Mouse (Mus musculus): ENCODE data around the gene Ckm. TPM values are rescaled to one million over a fixed set of nuclear protein-coding genes. Genes with fewer than 3 reads are reported as not detected.

The Ckm gene
- 3.6 and 7.0 TPM in 2 replicates for polyA plus RNA-seq (2015; fragmentation: Nextera tagmentation; extraction: Ambion mirVana)

DNA sequence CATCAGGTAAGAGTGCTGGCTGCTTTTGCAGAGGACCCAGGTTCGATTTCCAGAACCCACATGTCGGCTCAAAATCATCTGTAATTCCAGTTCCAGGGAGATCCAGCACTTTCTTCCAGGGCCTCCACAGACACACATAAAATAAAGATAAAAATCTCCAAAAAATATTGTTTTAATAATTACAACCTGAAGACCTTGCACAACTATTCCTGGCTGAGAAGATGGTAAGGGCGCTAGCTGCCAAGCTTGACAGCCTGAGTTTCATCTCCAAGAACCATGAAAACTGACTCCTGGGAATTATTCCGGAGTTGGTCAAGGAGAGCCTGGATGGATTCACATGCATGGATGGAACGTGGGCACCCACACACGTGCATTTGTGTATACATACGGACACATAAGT lies at the start of gene Ckm:
Gene Ckm (plus strand): TSS at position 301 of the 400 bp plus-strand sequence.
- no peak for DNase-seq (ENCODE audit: low spot score)

DNA sequence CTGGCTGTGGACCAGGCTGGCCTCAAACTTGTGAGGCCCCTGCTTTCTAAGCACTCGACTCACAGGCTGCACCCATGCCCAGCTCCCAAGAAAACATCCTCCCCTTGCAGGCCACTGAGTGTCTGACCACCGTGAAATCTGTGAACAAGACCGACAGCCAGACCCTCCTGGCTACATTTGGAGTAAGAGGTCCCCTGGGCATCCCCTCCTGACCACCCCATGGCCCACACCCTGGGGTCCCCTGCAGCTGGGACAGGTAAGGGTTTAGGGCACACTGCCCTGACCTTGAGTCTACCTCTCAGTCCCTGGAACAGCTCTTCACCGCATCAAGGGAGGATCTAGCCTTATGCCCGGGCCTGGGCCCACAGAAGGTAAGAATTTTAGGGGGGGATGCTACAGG lies 49.6 kb upstream of the Ckm start:
- no peak for DNase-seq (ENCODE audit: low spot score)

DNA sequence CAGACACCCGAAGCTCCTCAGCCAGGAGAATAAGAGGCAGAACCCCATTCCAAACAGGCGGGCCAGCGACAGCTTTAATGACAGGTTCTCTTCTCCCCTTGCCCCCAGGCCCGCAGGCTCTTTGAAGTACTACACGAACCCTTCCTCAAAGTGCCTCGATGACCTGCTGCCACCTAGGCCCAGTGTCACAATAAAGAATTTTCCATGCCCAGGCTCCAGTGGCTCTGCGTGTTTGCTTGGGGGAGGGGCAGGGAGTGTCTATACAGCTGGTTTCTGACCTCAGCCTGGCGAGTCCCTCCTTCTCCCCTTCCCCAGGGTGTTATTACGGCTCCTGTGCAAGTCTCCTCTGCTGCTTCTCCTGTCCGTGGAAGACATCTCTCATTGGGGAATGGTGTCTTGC lies 48.3 kb upstream of the Ckm start:
- no peak for DNase-seq (ENCODE audit: low spot score)

DNA sequence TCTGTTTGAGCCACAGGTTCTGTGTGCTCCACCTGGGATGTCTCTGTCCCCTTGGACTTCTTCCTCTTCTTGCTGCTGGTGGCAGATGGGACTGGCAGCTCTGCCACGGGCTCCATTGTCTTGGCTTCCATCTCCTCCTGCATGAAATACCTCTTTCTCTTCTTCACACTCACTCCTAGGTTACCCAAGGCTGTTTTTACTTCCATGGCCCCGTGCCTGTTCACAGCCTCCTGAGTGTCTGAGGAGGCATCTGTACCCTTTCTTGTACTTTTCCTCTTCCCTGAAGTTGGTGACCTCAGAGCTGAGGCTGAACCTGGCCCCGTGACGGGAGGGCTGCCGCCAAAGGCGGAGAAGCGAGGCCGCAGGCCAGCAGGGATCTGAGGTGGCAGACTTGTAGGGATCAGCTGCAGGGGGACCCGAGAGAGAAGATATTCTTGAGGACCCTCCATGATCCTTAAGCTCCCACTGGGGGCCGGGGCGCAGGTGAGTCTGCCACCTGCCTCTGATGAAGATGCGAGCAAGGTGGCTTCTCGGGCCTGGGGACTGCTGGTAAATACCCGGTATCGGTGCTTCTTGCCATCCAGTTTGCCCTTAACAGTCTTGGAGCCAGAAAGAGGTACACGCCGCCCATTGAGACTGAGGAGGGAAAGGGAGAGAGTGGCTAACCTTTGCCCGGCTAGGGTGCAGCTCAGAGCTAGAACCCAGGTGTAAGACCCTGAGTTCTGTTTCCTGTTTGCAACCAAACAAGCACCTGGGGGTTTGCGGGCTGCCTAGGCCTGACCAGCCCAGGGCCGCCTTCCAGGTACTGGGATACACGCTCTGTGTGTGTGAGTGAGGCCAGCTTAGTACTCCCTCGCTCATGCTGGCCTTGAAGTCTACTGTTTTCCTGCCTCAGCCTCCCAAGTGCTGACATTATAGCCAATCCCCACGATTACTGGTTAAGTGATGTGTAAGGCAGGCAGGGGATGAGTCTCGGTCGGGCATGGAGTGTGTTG lies 46.9 kb upstream of the Ckm start:
- no peak for DNase-seq (ENCODE audit: low spot score)

DNA sequence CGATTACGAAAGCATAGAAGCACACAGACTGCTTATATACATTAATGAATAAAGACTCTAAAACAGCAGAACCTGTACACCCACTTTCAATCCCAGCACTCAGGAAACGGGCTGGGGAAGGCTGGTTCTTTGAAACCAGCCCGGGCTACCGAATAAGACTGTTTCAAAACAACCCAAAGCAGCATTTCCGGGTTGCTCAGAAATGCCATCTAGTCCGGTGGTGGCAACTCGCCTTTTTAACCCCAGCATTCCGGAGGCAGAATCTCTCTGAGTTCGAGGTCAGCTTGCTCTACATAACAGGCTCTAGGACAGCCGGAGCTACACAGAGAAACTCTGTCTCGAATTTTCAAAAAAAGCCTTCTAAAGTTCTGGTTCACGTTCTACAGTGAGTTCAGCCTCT lies 45.9 kb upstream of the Ckm start:
- DNase-seq (ENCODE audit: low spot score): peak; percentile 19

DNA sequence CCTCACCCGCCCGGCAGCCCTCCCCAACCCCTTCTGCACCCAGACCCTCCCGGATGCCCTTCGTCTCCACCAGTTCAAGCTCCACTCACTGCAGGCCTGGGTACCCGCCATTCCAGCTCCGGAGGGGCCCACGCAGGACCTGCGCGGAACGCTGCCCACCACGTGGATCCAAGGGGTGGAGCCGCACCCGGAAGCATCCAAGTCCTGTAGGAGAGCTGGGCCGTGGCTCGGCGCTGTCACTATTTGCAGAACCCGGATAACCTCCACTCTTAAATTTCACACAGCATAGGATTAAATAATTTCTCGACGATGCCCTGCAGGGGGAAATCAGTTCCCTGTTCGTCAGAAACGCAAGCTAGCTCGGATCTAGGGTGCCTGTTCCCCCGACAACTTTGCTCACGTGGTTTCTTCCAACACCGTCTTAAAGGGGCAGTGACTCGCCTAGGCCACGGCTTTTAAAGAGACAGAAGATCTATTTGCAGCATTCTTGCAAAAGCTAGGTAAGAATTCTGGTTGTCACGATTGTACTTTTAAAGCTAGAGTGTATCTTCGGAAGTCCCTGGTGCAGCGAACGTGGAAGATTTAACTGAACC lies 45.2 kb upstream of the Ckm start, which contains the start of the genes Cd3eap and Ppp1r13l:
Gene Cd3eap (minus strand): TSS at position 185 of the 593 bp plus-strand sequence.
Gene Ppp1r13l (plus strand): TSS at position 451 of the 593 bp plus-strand sequence.
- peak; percentile 89 for DNase-seq (ENCODE audit: low spot score)

DNA sequence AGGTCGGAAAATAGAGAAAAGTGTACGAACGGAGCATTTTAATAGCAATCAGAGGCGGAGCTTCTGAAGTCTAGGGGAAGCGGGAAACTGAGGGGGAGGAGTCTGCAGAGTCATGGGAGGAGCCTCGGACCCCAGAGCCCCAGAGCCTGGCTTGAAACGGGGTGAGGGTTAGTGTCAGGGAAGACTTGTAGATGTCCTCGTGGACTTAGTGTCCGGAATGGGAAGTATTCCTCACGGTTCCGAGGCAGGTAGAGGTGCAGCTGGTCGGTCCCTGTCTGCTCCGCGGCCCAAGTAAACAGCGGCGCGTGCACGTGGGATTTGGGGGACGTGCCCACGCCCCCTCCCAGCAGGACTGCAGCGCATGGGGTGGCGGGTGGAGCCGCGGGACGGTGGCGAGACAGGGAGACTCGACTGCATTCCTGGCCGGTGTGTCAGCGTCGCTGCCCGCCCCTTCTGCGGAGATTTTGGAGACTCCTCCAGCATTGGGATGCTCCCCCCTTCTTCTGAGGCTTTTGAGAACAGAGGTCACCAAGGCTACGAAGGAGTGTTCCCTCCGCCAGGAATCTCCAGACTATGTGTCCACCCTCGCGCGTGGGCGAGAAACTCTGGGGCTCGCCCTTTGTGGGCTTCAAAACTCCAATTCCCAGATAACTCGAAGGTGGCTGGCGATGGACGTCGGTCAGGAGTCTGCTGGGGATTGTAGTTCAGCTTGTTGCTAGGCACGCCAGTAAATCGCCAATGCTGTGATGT lies 44.5 kb upstream of the Ckm start:
- peak; percentile 19 for DNase-seq (ENCODE audit: low spot score)

DNA sequence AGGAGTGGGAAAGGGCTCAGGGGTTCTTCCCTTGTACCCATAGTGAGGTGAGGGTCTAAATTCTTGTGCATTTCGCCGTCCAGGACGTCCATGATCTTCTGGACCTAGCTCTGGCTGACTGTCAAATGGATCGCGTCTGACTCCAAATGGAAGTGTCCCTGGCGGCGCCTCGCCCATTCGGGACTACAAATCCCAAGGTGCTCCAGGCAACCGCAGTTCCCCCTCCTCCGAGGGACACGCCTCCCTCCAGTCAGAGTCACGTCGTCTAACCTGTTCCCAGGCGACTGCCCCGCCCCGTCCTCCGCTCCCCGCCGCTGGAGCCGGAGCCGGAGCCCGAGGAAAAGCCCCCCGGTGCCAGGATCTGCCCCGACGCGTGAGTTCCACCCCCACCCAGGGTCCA lies 43.6 kb upstream of the Ckm start:
- DNase-seq (ENCODE audit: low spot score): peak; percentile 66

DNA sequence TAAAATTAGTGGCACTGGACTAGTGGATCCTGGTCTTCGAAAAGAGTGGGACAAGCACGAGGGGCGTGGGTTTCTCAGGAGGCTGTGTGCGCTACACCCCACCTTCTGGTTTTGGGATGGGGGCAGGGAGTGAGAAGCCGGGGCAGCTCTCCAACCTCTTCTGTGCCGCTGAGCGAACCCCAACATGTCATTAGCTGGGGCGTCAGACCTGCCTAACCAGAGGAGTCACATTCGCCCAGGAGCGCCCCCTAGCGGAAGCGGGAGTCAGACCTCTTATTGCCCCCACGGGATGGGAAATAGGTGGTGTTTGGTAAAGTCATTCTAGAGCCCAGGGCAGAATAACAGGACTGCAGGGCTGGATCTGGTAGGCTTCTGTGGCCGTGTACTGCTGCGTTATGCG lies 42.9 kb upstream of the Ckm start:
- peak; percentile 85 for DNase-seq (ENCODE audit: low spot score)

DNA sequence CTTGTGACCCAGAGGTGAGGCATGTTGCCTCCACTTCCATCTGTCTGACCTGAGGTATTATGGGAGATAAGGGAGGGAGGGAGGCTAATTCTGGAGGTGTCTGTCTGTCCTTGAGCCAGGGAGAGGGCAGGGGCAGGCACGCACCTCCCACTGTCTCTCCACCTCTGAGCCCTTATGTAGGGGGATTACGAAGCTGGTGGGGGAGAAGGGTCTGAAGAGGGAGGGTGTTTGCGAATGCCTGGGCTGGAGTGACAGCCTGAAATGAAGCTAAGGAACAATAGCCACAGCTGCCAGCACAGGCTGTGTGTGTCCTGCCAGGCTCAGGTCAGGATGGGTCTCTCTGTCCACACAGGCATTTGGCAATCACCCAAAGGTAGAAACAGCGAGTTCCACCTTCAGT lies 42.3 kb upstream of the Ckm start:
- DNase-seq (ENCODE audit: low spot score): no peak

DNA sequence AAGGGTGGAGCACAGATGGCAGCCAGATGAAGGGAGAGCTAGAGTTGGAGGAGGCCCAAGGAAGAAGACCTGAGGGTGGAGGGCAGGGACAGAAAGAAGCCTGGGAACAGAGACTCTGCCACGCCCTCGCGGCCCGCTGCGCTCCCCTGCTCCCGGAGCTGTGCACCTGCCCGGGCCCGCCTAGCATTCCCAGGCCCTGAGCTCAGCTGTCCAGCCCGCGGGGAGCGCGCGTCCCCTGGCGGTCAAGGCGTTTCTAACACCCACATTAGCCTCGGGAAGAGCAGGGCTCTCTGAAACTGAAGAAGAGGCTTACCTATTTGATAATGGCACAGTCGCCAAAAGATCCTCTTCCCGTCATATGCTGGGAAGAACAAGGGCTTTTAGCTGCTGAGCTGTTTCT lies 40.7 kb upstream of the Ckm start:
- DNase-seq (ENCODE audit: low spot score): peak; percentile 67

DNA sequence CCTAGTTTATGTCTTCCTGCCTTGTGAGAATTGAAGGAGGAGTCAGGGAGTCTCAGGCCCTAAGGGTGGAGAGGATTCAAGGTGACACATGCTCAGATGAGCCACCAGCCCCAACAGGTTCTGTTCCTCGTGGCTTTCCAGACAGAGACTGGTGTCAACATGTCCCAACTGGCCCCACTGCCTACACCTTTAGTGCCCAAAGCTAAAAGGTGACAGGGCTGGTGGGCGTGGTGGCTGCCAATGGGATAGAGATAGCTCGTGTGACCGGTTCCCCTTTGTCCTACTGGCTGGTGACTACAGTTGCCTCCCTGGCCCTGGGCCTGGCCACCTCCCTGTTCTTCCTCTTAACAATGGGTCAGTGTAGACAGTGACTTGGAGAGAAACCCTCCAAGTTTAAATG lies 39.2 kb upstream of the Ckm start:
- DNase-seq (ENCODE audit: low spot score): no peak

DNA sequence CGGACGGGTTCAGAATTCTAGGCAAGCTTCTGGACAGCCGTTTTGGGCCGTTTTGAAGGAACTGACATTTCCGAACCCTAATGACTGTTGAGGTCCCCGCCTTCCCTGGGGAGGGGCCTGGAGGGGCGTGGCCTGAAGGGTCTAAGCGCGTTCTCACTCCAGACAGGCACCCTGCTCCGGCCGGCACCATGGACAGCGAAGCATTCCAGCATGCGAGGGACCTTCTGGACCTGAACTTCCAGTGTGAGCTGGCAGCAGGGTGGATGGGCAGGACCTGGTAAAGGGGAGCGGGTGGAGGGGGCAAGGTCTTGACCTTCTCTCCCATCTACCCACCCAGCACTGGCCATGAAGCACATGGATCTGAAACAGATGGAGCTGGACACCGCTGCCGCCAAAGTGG lies 36.2 kb upstream of the Ckm start:
- no peak for DNase-seq (ENCODE audit: low spot score)

DNA sequence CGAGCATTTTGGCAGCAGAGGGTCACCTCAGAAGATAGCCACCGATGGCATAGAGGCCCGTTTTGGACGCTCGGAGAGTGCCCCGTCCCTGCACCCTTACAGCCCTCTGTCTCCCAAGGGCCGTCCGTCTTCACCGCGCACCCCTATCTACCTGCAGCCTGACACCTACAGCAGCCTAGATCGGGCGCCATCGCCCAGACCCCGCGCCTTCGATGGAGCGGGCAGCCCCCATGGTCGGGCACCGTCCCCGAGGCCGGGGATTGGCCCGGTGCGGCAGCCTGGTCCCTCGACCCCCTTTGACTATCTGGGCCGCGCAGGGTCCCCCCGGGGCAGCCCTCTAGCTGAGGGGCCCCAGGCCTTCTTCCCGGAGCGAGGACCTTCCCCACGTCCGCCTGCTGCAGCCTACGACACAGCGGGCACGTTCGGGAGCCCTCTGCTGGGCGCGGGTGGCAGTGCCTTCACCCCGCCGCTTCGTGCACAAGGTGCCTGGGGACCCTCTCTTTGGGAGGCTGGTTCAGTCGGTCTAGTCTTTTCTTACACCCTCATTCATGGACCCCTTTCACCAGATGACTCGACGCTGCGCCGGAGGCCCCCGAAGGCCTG lies 34.7 kb upstream of the Ckm start:
- peak; percentile 76 for DNase-seq (ENCODE audit: low spot score)

DNA sequence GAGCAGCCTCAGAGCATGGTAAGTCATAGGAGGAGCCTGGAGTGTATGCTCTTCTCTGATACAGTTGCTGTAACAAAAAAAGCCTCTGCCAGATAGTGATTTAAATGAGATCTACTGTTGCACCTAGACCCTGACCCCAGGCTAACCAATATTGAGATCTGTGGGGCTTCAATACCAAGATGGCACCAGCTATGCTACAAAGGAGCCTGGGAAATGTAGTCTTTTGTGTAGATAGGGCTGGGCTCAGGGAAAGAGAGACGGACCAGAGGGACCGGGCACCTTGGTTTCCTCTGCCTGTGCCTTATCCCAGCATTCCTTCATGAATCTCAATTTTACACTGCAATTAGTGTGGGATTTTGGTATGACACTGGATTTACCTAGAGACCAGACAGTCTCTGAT lies 31.2 kb upstream of the Ckm start:
- no peak for DNase-seq (ENCODE audit: low spot score)

DNA sequence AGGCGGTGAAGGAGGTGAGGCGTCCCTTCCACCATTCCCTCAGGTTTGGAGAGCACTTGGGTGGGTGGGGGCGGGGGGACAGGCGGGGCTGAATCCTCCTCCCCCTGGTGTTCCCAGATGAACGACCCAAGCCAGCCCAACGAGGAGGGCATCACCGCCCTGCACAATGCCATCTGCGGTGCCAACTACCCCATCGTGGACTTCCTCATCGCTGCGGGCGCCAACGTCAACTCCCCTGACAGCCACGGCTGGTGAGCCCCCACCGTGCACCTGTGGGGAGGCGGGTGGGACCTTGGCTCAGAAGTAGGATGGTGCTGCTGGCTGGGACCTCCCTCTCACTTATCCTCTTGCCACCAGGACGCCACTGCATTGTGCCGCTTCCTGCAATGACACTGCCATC lies 29.2 kb upstream of the Ckm start:
- no peak for DNase-seq (ENCODE audit: low spot score)

DNA sequence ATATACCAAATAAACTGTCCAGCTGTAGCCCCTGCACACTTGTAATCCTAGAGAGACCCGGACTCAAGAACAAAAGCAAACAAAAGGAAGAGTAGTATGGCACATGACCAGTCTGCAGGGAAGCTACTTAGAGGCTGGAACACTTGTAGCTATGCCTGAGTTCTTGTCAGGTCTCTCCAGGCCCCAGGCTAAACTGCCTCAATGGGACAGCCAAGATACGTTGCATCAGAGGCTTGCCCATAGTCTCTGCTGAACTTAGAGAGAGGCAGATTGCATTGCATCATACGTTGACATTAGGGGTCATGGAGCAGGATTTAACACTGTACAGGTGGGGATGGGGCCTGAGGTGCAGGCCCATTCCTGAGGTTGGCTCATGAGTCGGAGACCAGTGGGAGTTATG lies 28.6 kb upstream of the Ckm start:
- DNase-seq (ENCODE audit: low spot score): no peak

DNA sequence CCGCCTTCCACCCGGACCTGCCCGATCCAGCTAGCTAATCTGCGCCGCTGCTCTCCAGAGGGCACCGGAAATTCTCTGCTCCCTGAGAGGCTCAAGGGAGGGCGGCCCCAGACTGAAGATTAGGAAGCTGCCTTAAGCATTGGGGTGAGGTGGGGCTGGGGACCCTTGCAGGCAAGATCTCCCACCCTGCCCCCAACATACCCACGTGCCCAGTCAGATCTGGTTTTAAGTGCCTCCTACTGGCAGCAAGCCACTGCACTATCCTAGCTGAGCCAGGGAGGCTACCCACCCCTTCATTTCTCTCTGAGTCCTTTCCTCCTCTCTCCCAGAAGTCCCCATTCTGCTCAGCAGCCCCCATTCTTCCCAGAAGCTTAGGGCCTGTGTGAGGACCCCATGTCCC lies 26.5 kb upstream of the Ckm start:
- DNase-seq (ENCODE audit: low spot score): no peak

DNA sequence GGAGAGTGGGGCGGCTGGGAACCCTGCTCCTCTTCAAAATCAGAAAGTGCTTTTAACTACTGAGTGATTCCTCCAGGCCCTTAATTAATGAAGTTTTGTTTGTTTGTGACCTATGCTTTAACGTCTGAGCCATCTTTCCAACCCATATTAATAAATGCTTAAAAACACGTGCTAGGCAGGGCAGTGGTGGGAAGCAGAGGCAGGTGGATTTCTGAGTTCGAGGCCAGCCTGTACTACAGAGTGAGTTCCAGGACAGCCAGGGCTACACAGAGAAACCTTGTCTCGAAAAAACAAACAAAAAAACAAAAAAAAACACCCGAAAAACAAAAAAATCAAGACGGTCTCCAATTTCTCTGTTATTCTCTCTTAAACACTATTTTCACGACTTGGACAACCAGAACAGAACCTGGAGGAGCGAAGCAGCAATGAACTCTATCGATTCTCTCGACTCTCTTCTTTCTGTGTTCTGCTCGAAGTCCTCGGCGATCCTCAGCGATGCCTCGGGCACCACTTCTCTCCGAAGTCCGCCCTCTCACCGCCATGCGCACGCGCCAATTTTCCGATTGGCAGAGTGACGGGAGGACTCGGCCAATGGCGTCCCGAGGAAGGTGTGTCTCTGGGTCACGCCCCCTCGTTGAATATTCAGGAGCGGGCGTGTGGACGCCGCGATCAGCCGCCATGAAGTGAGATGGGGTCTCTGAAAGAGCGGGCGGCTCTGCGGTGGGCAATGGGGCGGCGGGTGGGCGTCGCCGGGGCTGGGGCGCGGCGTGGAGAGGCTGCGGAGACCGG lies 23.0 kb upstream of the Ckm start, which contains the start of gene Ercc2:
Gene Ercc2 (plus strand): TSS at position 634 of the 789 bp plus-strand sequence.
- peak; percentile 99 for DNase-seq (ENCODE audit: low spot score)

DNA sequence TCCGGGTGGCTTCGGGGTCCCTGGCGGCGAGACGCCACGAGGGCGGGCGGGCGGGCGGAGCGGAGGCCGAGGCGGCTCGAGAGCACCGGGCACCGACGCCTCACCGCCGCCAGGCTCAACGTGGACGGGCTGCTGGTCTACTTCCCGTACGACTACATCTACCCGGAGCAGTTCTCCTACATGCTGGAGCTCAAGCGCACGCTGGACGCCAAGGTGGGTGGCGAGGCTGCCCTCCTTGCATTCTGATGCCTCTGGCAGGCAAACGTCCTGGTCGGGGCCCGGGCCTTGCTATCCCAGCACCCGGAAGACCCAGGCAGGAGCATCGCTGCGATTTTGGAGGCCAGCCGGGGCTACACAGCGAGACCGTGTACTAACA lies 22.4 kb upstream of the Ckm start:
- peak; percentile 42 for DNase-seq (ENCODE audit: low spot score)

DNA sequence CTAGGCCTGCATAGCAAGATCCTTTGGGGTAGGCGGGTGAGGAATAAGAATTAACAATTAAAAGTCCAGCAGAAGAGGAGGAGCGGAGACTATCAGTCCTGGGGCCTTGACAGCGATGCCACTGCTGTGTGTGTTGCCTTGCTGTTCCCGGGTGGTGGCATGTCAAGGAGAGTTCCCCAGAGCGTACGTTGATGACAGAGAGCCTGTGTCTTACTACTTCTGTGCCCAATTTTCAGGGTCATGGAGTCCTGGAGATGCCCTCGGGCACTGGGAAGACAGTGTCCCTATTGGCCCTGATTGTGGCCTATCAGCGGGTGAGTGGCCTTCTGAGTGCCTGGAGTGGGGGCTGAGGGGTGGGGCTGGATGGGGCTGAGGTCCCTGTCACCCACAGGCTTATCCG lies 20.9 kb upstream of the Ckm start:
- no peak for DNase-seq (ENCODE audit: low spot score)
